Mouse (Mus musculus) ovary, postnatal 10 days (tissue): ENCODE data around the gene H13.
"Not testable (repeated sequence)": the region's sequence is repeated elsewhere in the genome, so short reads cannot be mapped to it uniquely, and the experiment has no call there.

Source experiments
- DNase-seq: peaks from one replicate; pipeline ENCODE4 v3.0.0; 2022; ENCODE audit warnings: low spot score

Gene H13

DNA sequence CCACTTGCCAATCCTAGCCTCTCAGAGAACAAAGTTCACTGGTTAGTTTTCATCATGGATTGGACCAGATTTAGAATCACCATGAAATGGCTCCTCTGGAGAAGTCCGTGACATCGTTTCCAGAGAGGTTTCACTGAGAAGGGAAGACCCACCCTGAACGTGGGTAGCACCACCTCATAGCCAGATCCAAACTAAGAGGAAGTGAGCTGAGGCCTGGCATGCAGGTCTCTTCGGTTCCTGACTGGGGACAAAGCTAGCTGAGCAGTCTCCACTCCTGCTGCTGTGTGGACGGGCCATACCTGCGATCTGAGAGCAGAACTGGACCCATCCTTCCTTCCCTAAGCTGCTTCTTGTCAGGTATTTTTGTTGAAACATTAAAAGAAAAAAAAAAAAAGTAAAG lies 8.1 kb upstream of the H13 start:
- DNase-seq, result no peak

- not testable (repeated sequence) for DNase-seq
These were observed 3.1 kb upstream of the H13 start for GRCm38 (mm10) chr2:152666191-152666590.

DNA sequence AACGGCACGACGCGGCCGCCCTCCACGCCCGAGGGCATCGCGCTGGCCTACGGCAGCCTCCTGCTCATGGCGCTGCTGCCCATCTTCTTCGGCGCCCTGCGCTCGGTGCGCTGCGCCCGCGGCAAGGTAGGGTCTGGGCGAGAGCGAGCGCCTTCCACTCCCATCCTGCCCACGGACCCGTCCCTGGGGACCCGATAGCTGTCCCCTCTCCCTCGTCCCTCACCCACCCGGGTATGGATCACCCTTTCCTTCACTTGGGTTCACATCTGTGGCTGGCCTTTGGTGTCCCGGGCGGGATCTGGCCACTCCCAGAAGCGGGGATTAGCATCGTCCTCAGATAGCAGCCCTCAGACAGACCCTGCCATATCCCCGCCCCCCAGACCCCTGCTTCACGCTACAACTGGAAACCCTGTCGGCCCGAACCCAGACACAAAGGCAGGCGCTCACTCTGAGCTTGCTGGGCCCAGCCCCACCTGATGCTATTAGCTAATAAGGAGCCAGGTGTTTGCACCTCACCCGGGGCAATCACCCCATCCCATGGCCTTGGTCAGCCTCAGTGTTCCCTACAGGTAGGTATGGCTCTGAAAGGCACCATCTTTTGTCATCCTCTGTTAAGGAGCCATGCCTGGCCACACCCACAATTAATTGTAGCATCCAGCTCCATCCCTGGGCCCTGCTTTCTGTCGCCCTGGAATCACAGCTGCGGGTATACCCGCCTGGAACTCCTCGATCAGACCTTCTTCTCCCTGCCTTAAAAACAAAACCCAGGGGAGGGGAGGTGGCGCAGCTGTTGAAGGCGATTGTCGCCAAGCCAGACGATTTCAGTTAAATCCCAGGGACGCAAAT lies 601 bp downstream of the H13 start:
- DNase-seq, result no peak

DNA sequence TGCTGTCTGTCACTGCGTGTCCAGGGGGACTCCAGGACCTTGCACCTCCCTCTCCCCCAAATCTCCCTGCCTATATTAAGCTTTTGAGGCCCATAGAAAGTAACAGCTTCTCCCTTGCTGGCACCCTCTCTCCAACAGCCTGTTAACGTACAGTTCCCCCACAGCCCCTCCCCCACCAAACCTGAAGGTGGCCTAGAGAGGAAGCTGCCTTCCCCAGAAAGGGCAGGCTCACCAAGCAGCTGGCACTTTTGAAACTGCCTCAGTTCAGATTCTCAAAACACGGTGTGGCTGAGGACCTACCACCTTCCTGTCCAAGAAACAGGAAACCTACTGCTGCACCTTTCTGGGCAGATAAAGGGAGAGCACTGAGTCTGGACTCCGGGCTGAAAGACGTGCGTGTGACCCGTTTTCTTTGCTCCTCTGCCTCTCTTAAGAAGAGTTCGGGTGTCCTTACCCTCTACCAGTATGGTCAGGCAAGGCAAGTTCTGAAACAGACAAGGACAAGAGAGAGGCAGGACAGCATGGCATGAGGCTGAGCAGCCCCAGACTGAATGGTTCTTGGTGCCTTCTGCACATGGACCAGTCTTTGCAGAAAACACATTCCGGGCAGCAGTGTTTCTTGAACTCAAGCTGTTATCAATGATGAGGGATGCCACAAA lies 1.9 kb downstream of the H13 start:
- DNase-seq, result no peak

GRCm38 (mm10) chr2:152671642-152671999 lies 2.4 kb downstream of the H13 start:
- DNase-seq, result no peak

DNA sequence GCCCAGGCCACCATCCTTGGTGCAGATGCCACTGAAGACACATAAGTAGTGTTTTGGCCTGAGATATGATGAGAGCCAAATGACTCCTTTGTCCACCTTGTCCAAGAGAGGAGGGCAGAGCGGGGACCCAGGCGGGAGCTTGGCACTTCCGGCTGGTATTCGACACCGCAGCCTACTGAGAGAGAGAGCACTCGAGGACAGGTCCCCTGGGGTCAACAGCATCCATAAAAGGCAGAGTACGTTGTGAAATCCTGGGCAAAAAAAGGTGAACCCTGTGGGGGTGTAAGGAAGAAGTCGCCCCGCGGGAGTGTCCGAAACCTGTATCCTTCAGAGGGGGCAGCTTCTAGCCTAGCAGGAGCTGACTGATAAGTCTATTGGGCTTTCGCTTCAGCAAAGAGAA lies 2.9 kb downstream of the H13 start:
- DNase-seq, result no peak

DNA sequence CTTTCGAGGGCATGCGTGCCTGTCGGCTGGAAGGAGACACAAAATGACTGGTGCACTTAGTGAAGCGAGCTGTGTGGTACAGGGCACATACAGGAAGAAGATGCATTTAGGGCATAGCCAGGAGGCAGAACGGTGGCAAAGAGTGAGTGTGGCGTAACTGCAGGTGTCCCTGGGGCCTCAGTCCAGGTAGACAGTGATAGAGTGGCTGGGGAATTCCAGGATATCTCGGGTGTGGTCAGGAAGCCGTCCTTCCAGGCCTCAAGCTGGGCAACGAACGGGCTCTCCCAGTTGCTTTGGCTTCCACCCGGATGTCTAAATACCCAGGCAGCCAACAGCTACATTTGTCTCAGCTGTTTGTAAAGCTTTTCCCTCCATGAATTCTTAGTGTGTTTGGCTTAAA lies 4.9 kb downstream of the H13 start:
- no peak for DNase-seq

GRCm38 (mm10) chr2:152675252-152675791 lies 6.1 kb downstream of the H13 start:
- no peak for DNase-seq

DNA sequence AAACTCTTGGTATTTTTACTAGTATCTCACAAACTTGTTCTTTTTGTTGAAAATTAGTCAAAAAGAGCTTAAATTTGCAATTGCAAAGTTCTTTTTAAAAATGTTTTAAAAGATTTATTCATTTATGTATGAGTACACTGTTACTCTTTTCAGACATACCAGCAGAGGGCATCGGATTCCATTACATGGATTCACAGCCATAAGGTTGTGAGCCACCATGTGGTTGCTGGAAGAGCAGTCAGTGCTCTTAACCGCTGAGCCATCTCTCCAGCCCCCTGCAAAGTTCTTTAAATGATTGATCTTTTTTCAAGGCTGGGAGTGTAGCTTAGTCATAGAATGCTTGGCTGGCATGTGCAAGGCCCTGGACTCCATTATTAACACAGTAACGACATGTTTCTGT lies 9.0 kb downstream of the H13 start:
- DNase-seq, result no peak

DNA sequence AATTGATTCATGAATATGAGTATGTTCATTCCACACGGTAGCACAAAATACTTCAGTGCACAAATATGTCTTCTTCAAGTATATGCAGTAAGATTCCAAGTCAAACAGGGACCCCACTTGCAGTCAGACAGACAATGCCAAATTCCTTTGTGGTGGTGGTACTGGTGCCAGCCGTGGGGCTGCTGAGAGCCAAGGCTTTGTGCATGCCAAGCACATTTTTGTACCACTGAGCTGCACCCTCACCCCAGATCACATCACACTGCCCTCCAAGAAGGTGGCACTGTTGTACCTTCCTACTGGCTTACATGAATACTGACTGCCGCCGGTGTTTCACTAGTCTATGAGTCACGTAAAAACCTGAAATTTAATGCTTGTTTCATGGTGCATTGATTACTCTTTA lies 9.7 kb downstream of the H13 start:
- no peak for DNase-seq

- no peak for DNase-seq
These were observed 10.6 kb downstream of the H13 start for GRCm38 (mm10) chr2:152679701-152680355.

- no peak for DNase-seq
These were observed 13.8 kb downstream of the H13 start for GRCm38 (mm10) chr2:152683086-152683485.

- no peak for DNase-seq
These were observed 17.1 kb downstream of the H13 start for GRCm38 (mm10) chr2:152686399-152686798.

GRCm38 (mm10) chr2:152686806-152687267 lies 17.6 kb downstream of the H13 start, which contains the start of gene Mcts2:
TSS of gene Mcts2 (plus strand) at chr2:152687035.
- peak; percentile 71 for DNase-seq

DNA sequence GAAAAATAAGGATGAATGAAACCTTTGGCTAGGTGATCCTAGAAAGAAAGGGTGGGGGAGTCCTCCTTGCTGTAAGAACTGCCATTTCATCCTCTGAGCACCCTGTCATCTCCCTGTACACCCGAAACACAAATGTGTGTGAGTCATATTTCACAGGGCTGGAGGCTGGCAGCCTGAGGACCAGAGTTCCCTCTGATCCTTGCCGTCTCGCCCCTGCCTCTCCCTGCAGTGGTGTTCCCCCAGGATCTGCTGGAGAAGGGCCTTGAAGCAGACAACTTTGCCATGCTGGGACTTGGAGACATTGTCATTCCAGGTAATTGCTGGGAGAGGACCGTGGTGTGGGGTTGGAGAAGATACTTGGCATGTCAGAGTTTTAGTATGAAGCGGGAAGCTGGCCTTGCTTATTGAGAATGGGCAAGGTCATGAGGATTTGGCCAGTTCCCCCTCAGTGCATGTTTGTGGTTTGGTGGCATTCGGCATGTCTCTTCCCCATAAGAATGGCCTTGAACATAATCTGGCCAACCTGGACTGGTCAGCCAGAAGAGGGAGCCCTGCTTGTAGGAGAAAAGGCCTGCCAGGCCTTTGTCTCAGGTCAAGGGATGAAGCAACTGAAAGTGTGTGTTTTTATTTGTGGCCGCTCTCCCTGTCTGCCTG lies 22.4 kb downstream of the H13 start:
- DNase-seq, result no peak

GRCm38 (mm10) chr2:152693233-152693632 lies 24.0 kb downstream of the H13 start:
- DNase-seq, result peak; percentile 39

- DNase-seq, result no peak
These were observed 24.5 kb downstream of the H13 start for GRCm38 (mm10) chr2:152693735-152694134.

GRCm38 (mm10) chr2:152694708-152695107 lies 25.4 kb downstream of the H13 start:
- DNase-seq, result no peak

DNA sequence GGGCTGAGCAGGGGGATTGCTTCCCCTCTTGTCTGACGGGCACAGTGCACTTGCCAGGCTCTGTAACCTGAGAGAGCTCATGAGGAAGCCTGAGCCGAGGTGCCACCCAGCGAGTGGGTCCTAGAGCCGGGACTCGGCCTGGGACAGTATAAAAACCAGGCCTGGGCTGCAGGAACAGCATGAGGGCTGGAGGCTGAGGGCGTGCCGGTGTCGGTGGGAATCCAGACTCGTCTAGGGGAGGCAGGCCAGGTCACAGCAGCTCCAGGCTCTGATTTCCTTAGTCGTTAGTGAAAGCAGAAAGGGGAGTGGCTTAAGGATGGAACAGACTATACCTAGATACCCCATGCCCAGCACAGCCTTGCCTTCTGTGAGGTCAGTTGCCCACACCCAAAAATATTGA lies 26.8 kb downstream of the H13 start:
- no peak for DNase-seq

DNA sequence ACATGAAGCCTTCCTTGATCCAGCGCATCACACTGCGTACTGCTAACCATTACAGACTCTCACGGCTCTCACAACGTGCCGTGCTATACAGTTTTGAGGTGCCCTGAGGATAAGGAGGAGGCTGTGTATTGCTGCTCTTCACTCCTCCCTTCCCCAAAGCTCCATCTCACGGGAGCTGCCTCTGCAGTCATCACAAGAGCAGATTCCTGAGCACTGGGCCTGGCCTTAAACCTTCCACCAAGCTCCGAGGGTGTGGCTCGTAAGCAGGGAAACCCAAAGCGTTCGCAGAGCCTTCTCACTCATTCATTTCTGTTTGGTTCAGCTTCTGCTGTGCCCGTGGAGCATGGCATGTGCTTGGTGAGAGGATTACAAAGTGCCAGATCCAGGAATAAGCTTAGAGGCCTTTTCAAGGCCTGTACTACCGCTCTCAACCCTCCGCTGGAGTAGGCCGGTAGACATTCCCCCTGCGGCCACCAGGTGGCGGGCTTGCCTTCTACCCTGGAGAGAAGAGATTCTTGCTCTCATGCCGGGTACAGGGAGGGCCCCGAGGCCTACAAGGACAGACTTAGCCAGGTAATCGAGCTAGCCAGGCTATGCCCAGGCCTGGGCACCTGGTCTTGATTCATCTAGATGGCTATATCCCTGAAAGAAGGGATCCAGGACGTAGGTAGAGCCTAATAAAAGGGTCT lies 27.4 kb downstream of the H13 start:
- peak; percentile 91 for DNase-seq

- DNase-seq, result no peak
These were observed 30.9 kb downstream of the H13 start for GRCm38 (mm10) chr2:152700138-152700537.

DNA sequence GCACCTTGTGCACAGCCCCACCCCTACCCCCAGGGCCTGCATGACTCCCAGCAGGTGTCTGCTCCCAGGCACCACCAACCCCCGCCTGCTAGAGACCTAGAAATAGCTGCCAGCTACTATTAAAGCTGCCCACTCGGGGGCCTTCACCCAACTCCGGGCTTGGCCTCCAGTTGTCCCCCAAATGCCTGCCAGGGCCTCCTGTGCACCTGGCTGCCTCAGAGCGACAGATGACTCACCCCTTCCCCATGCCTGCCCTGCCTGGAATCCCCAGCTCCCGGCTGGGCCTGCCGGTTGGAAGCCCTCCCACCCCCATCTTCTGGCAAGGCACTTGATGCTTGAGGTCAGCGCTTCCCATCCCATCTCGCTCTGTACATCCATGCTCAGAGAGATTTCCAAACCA lies 31.5 kb downstream of the H13 start:
- no peak for DNase-seq
